ENCODE assay signal across 9 mouse cellular contexts in genomic region chr2:127375759-127376341, GRCm38 (mm10). TPM values are rescaled to one million over a fixed set of nuclear protein-coding genes. Genes with fewer than 3 reads are reported as not detected.
A peak's percentile ranks its signal among the peaks of the same experiment; 100 is the strongest.
DNase-seq lines count a peak whose midpoint lies in the region.
"Had no signal": no experiment of that assay in that cellular context is flagged by ENCODE, and none has a peak within 500 bp of the region (broad histone marks: within the 10 kb centered on the region; RNA-seq: fewer than 3 reads in every experiment).

No protein-coding gene starts in this region.

- peak overlapping the region; percentile 30; the same call in 1 of the 2 replicates for H3K27ac ChIP-seq in embryonic facial prominence, embryonic 10.5 days (replicated peaks)
- H3K27ac ChIP-seq: neural tube, embryonic 12.5 days had no signal

- peaks cover 25% of the 10 kb centered on the region for H3K4me1 ChIP-seq in embryonic facial prominence, embryonic 10.5 days

- H3K27me3 ChIP-seq in embryonic facial prominence, embryonic 10.5 days (replicated peaks; ENCODE audit: low read depth, poor library complexity, severe bottlenecking): no peaks in the 10 kb centered on the region
- H3K27me3 ChIP-seq: neural tube, embryonic 12.5 days had no signal

- no peaks in the 10 kb centered on the region for H3K9me3 ChIP-seq in embryonic facial prominence, embryonic 10.5 days
- H3K9me3 ChIP-seq: neural tube, embryonic 12.5 days had no signal

- WGBS in embryonic facial prominence, embryonic 10.5 days: 64% methylated on average over 7 of the region's 7 CpGs

- DNase-seq in kidney, postnatal 4 days: peak; percentile 43 to 63
- no peak for DNase-seq in kidney, postnatal 10 days
- peak; percentile 58 for DNase-seq in MN1 (ENCODE audit: low spot score)
- DNase-seq in embryonic facial prominence, embryonic 10.5 days (ENCODE audit: low spot score): peak; percentile 30
- DNase-seq in retina, embryonic 14.5 days (ENCODE audit: low spot score): peak; percentile 53
- no peak for DNase-seq in ovary, postnatal 36 days (ENCODE audit: low spot score)
- no peak for DNase-seq in adrenal gland, postnatal 36 days
- DNase-seq: heart, postnatal 4 days had no signal

- no peaks in the 10 kb centered on the region for H3K36me3 ChIP-seq in embryonic facial prominence, embryonic 10.5 days (replicated peaks)
- H3K36me3 ChIP-seq: neural tube, embryonic 12.5 days had no signal

- no peak overlapping the region for H3K4me3 ChIP-seq in embryonic facial prominence, embryonic 10.5 days
- H3K4me3 ChIP-seq: neural tube, embryonic 12.5 days had no signal

RNA-seq across cellular contexts. Expression of gene Adra2b, which starts 12.8 kb away (rescaled TPM):
- 1.9 and 2.2 TPM in 2 replicates for polyA plus RNA-seq in embryonic facial prominence, embryonic 10.5 days (2016; fragmentation: Nextera tagmentation; extraction: Ambion mirVana)
- 1 to 10 TPM; 1.9 to 2.0 TPM for total RNA-seq in adrenal gland, postnatal 36 days (2021)

RNA-seq across cellular contexts. Expression of gene Astl, which starts 37.4 kb away (rescaled TPM):
- polyA plus RNA-seq in embryonic facial prominence, embryonic 10.5 days (2016; fragmentation: Nextera tagmentation; extraction: Ambion mirVana): 0.09 and 0.15 TPM in 2 replicates
- not detected for total RNA-seq in adrenal gland, postnatal 36 days (2021)
- total RNA-seq: heart, postnatal 4 days had no signal
- polyA plus RNA-seq: neural tube, embryonic 12.5 days had no signal

RNA-seq across cellular contexts. Expression of gene Dusp2, which starts 39.9 kb away (rescaled TPM):
- polyA plus RNA-seq in embryonic facial prominence, embryonic 10.5 days (2016; fragmentation: Nextera tagmentation; extraction: Ambion mirVana): 3.3 and 3.6 TPM in 2 replicates
- under 1 TPM; 0.63 to 0.73 TPM for total RNA-seq in adrenal gland, postnatal 36 days (2021)

RNA-seq across cellular contexts. Expression of gene Gpat2, which starts 49.1 kb away (rescaled TPM):
- polyA plus RNA-seq in embryonic facial prominence, embryonic 10.5 days (2016; fragmentation: Nextera tagmentation; extraction: Ambion mirVana): 0.12 and 0.26 TPM in 2 replicates
- total RNA-seq in adrenal gland, postnatal 36 days (2021): under 1 TPM; 0.26 to 0.56 TPM

Comparison
In these comparisons a context has a peak if more than half of its experiments do, and no peak if none do; other contexts are left out.
1. DNase-seq: peak in kidney, postnatal 4 days (2 of 2), MN1 (single experiment), embryonic facial prominence, embryonic 10.5 days (single experiment) and retina, embryonic 14.5 days (single experiment); none in kidney, postnatal 10 days (single experiment), ovary, postnatal 36 days (single experiment) and adrenal gland, postnatal 36 days (0 of 2).